Mouse (Mus musculus) myocyte (in vitro differentiated cells): ENCODE results near the gene Fam217b.

Experiments
- POLR2A ChIP-seq: IDR thresholded peaks from one replicate; pipeline ENCODE4 v1.6.1; 2011; ENCODE audit warnings: low read depth, mild to moderate bottlenecking, control low read depth, moderate library complexity; ENCODE audit not compliant: insufficient read length
- POLR2AphosphoS2 ChIP-seq: IDR thresholded peaks from one replicate; pipeline ENCODE4 v1.6.1; 2011; ENCODE audit warnings: low read depth, control low read depth; ENCODE audit not compliant: insufficient read length
- TCF12 ChIP-seq: IDR thresholded peaks from one replicate; pipeline ENCODE4 v1.6.1; 2011; ENCODE audit warnings: mild to moderate bottlenecking, control low read depth; ENCODE audit not compliant: poor library complexity, insufficient read depth, severe bottlenecking
- TCF3 ChIP-seq: IDR thresholded peaks from one replicate; pipeline ENCODE4 v1.6.1; 2011; ENCODE audit warnings: low read depth, control low read depth; ENCODE audit not compliant: insufficient read length
- USF1 ChIP-seq: IDR thresholded peaks from one replicate; pipeline ENCODE4 v1.6.1; 2011; ENCODE audit warnings: low read depth, mild to moderate bottlenecking, control low read depth, moderate library complexity

GRCm38 (mm10) chr2:178416970-178417369, 2.6 kb downstream of the Fam217b start:
- TF ChIP-seq POLR2AphosphoS2 (no peak), TCF12 (no peak), USF1 (no peak), POLR2A (no peak), TCF3 (no peak)
